Mouse (Mus musculus) heart, adult 2 months (tissue): ENCODE results near the gene Adprhl1.

Experiments used
- CTCF ChIP-seq: fragments of 200-600 bp; IDR thresholded peaks from 2 replicates; pipeline ENCODE4 v1.8.1; 2022; ENCODE audit warnings: antibody characterized with exemption, mild to moderate bottlenecking, moderate library complexity
- POLR2A ChIP-seq: fragments of 200-500 bp; IDR thresholded peaks from 2 replicates; pipeline ENCODE4 v1.6.1; 2011; ENCODE audit warnings: mild to moderate bottlenecking, low read depth, low read length, control low read depth; ENCODE audit not compliant: insufficient read depth

GRCm38 (mm10) chr8:13283200-13283599 is 29.2 kb upstream of the Adprhl1 start:
- TF ChIP-seq CTCF (peak; percentile 57), POLR2A (no peak)
